Mouse (Mus musculus) right cerebral cortex, adult 2 months (tissue): ENCODE results near the gene Plcz1.

Experiments
- DNase-seq, 2 experiments: peaks; one replicate each; pipeline ENCODE4 v3.0.0; 2021 to 2022; ENCODE audit warnings: low spot score in 2 of 2

The Plcz1 gene

DNA sequence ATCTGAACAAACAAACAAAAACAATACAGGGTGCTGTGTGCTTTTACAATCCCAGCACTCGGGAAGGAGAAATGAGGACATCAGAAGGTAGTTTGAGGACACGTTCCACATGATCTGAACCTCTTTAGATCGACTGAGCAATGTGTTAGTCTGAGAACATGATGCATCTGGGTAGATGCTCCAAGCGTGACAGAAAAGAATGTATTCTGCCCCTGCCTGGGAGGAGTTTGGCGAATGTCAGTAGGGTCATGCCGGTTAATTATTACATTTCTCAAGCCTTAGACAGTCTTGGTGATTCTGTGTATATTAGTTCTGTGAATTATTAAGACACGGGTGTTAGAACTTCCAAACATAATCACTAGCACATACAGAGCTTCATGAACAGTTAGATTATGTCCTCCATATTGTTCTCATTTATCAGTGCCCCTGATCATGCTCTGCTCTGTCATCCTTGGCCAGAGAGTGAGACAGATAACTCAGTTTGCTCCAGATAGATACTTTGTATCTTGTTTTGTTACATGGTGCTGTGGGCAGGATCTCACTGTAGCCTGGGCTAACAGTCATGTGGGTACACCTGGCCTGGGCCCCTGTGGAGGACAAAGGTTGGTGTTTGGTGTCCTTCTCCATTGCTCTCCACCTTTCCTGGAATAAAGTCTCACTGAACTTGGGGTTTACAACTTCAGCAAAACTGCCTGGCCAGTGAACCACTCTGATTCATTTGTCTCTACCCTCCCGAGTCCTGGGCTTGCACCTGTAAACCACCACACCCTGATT, 94.0 kb downstream of the Plcz1 start:
- no peak for DNase-seq
